Mouse (Mus musculus) layer of hippocampus, adult 11-12 months (tissue): ENCODE measurements at regions not wholly inside any gene's neighbourhood (a gene's known extent, or its start where the extent isn't known, plus 50 kb on each side); places are given as distances from the start of the nearest gene placed in this dataset.

ENCODE experiments used
- DNase-seq: peaks from one replicate; pipeline ENCODE4 v3.0.0; 2022; ENCODE audit warnings: low spot score

GRCm38 (mm10) chr2:161166681-161167080, 57.8 kb upstream of the Chd6 start:
- no peak for DNase-seq

GRCm38 (mm10) chr2:161165495-161165894, 56.6 kb upstream of the Chd6 start:
- no peak for DNase-seq

GRCm38 (mm10) chr2:161164320-161164719, 55.4 kb upstream of the Chd6 start:
- DNase-seq: no peak
